Mouse (Mus musculus) ES-Bruce4 (cell line): ENCODE data around the gene Osbpl6.

Experiments used
- CTCF ChIP-seq: IDR thresholded peaks from one replicate; pipeline ENCODE4 v1.8.1; 2011; ENCODE audit warnings: low read depth, low read length
- EP300 ChIP-seq: IDR thresholded peaks from 2 replicates; pipeline ENCODE4 v1.6.1; 2011; ENCODE audit warnings: low read depth, low read length; ENCODE audit not compliant: insufficient read depth
- POLR2A ChIP-seq: IDR thresholded peaks from one replicate; pipeline ENCODE4 v1.8.1; 2011; ENCODE audit warnings: low read length; ENCODE audit not compliant: insufficient read depth

GRCm38 (mm10) chr2:76521585-76521984 lies 115.3 kb downstream of the Osbpl6 start:
- no peak for TF ChIP-seq CTCF
- TF ChIP-seq POLR2A = no peak
- no peak for TF ChIP-seq EP300
